Mouse (Mus musculus): ENCODE measurements around the gene Prl7b1. TPM values are rescaled to one million over a fixed set of nuclear protein-coding genes. Genes with fewer than 3 reads are reported as not detected.

The Prl7b1 gene
- total RNA-seq (2023), result not detected

DNA sequence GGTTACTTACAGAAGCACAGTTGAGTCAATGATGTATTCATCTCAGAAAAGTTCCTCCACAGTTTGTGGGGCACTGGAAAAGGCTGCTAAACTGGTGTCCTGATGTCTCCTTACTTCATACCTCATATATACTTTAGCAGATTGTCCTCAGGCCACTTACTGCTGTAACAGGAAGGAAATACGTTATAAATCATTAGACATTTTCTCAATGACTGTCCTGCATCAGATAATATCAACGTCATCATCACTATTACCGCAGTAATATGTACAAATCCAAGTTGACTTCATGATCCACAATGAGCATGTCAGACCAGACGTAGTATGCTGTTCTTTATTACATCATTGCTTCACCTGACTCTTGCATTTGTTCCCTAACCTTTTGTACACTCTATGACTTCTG lies at the start of gene Prl7b1:
Prl7b1 (minus strand) TSS at position 101 of the 400 bp plus-strand sequence.

DNA sequence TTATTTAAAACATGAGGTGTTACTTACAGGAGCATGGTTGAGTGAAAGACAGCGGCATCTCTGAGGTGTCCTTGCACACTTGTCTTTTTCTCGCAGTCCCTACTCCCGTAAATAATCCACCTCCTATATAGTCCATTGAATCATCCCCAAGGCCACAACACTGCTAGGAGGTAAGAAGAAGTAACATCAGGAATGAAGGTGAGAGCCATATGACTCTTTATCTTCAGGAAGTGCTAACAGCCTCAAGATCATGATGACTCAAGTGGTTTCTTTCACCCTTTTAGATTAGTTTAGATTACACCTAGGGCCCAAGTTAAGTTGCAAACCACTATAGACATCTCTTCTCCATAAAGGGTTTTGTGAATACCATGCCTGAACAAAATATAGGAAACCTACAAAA lies 32.0 kb upstream of the Prl7b1 start, which contains the start of gene Prl7a1:
Prl7a1 (minus strand) TSS at position 101 of the 400 bp plus-strand sequence.

DNA sequence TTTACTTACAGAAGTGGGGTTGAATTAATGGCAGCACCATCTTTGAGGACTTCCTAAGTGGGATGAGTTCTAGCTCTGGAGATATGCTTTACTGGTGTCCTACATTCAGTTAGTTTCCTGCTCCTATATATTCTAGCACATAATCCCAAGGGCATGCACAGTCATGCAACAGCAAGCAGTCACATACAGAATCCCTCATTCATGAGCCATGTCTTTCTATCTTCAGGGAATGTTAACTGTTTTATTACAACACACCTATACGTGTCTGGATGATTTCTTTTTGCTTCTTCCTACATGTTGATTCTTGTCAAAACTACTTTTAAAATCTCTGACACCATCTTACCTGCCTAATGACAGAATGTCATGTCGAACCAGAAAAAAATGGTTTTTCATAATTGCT lies 28.3 kb downstream of the Prl7b1 start, which contains the start of gene Prl8a1:
Prl8a1 (minus strand) TSS at position 101 of the 400 bp plus-strand sequence.

DNA sequence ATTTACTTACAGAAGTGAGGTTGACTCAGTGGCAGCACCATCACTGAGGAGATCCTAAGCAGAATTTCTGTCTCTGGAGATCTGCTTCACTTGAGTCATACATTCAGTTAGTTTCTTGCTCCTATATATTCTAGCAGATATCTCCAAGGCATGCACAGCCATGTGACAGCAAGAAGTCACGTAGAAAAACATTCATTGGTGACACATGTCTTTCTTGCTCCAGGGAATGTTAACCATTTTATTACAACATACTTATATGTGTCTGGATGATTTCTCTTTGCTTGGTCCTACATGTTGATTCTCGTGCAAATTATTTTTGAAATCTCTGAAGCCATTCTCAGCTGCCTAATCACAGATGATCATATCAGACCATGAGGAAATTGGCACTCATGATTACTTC lies 45.9 kb downstream of the Prl7b1 start, which contains the start of gene Prl8a9:
Prl8a9 (minus strand) TSS at position 101 of the 400 bp plus-strand sequence.

Other genes with a start within 250 kb of the Prl7b1 start
- not detected for gene Prl2b1, start 219.7 kb downstream of the Prl7b1 start, total RNA-seq (2023)
- not detected for gene Prl8a6, start 171.9 kb downstream of the Prl7b1 start, total RNA-seq (2023)
- gene Prl8a8, start 97.4 kb downstream of the Prl7b1 start, total RNA-seq (2023), result not detected
- not detected for gene Prl8a9, start 46.0 kb downstream of the Prl7b1 start, total RNA-seq (2023)
- not detected for gene Prl8a1, start 28.4 kb downstream of the Prl7b1 start, total RNA-seq (2023)
- not detected for gene Prl7a1, start 31.9 kb upstream of the Prl7b1 start, total RNA-seq (2023)
- not detected for gene Prl7a2, start 57.5 kb upstream of the Prl7b1 start, total RNA-seq (2023)
- not detected for gene Prl7d1, start 106.2 kb upstream of the Prl7b1 start, total RNA-seq (2023)
- gene Prl7c1, start 170.2 kb upstream of the Prl7b1 start, total RNA-seq (2023), result not detected
- not detected for gene Prl2a1, start 191.1 kb upstream of the Prl7b1 start, total RNA-seq (2023)
- not detected for gene Prl2c1, start 238.8 kb upstream of the Prl7b1 start, total RNA-seq (2023)